Mouse (Mus musculus) gastrocnemius, adult 2 months (tissue): ENCODE results near the gene Thap11. TPM values are rescaled to one million over a fixed set of nuclear protein-coding genes. Genes with fewer than 3 reads are reported as not detected.
A peak's percentile ranks its signal among the peaks of the same experiment; 100 is the strongest.
"Not testable (repeated sequence)": the region's sequence is repeated elsewhere in the genome, so short reads cannot be mapped to it uniquely, and the experiment has no call there.

ENCODE experiments used
- DNase-seq: peaks from one replicate; pipeline ENCODE4 v3.0.0; 2022
- H3K27ac ChIP-seq: fragments of 200-600 bp; 2 replicates; pipeline ENCODE4 v1.8.1; 2022; ENCODE audit warnings: mild to moderate bottlenecking
- H3K4me3 ChIP-seq: fragments of 200-600 bp; 2 replicates; pipeline ENCODE4 v1.8.1; 2022; ENCODE audit warnings: mild to moderate bottlenecking, moderate library complexity
- CTCF ChIP-seq: fragments of 200-600 bp; IDR thresholded peaks from 2 replicates; pipeline ENCODE4 v1.8.1; 2022; ENCODE audit warnings: antibody characterized with exemption, mild to moderate bottlenecking, moderate library complexity
- intact Hi-C: fragments of 180-260 bp; cut with DNase I; formaldehyde crosslinking; loops from one replicate; pipeline ENCODE4 v1.15.1; 2025
- total RNA-seq, 2 experiments: library from RNA; stranded (reverse); gene quantifications; 2 replicates each; pipeline ENCODE4 v1.2.3; 2021

Thap11 gene
- total RNA-seq, 2 experiments from 2014 or later = 21.9 to 25.0 TPM

- H3K27ac ChIP-seq = peak overlapping the region; percentile 96
- TF ChIP-seq CTCF = no peak
- intact Hi-C loops = no loop called here
- no peak for DNase-seq
- H3K4me3 ChIP-seq = peak overlapping the region; percentile 85
These were observed 28.6 kb upstream of the Thap11 start for GRCm38 (mm10) chr8:105826379-105826778.

- H3K4me3 ChIP-seq = peak within 1 kb of the TSS; percentile 85
- peak within 1 kb of the TSS; percentile 96 for H3K27ac ChIP-seq
- TF ChIP-seq CTCF = no peak
- intact Hi-C loops = no loop called here
- peak; percentile 97 for DNase-seq
These were observed 27.8 kb upstream of the Thap11 start, which contains the start of the genes Ranbp10 and Tsnaxip1 for GRCm38 (mm10) chr8:105826861-105827848. Gene Ranbp10, minus strand, starts transcription at chr8:105827350. Gene Tsnaxip1, plus strand, starts transcription at chr8:105827731.

- intact Hi-C loops, DNase-seq, H3K27ac ChIP-seq, H3K4me3 ChIP-seq: not testable (repeated sequence)
These were observed 21.2 kb upstream of the Thap11 start for GRCm38 (mm10) chr8:105833740-105834139.

GRCm38 (mm10) chr8:105835318-105835717 lies 19.6 kb upstream of the Thap11 start:
- TF ChIP-seq CTCF = peak; percentile 82
- H3K4me3 ChIP-seq = no peak overlapping the region
- peak overlapping the region; percentile 50 for H3K27ac ChIP-seq
- peak; percentile 84 for DNase-seq
- intact Hi-C loops = loop anchor here (1.0 to 5.0 kb wide), 2 partner anchors 95 to 187 kb away; no protein-coding TSS in a partner anchor

GRCm38 (mm10) chr8:105836991-105837390 lies 17.9 kb upstream of the Thap11 start:
- intact Hi-C loops = loop anchor here (5.0 kb wide), 1 partner anchor 185 kb away; no protein-coding TSS in a partner anchor
- TF ChIP-seq CTCF = no peak
- DNase-seq = no peak
- Histone ChIP-seq H3K4me3 (no peak overlapping the region), H3K27ac (no peak overlapping the region)

- Histone ChIP-seq H3K4me3 (no peak overlapping the region), H3K27ac (no peak overlapping the region)
- intact Hi-C loops = loop anchor here (5.0 kb wide), 1 partner anchor 183 kb away; no protein-coding TSS in a partner anchor
- no peak for DNase-seq
- no peak for TF ChIP-seq CTCF
These were observed 15.7 kb upstream of the Thap11 start for GRCm38 (mm10) chr8:105839209-105839608.

GRCm38 (mm10) chr8:105846678-105847077 lies 8.3 kb upstream of the Thap11 start:
- TF ChIP-seq CTCF = no peak
- intact Hi-C loops = no loop called here
- no peak overlapping the region for H3K27ac ChIP-seq
- H3K4me3 ChIP-seq = no peak overlapping the region
- DNase-seq = no peak

- intact Hi-C loops = loop anchor here (5.0 kb wide), 2 partner anchors 52 to 82 kb away; partner anchors contain the start of genes Ctrl and Pskh1
- no peak for DNase-seq
- TF ChIP-seq CTCF = no peak
- H3K4me3 ChIP-seq = no peak overlapping the region
- H3K27ac ChIP-seq = no peak overlapping the region
These were observed 4.9 kb upstream of the Thap11 start for GRCm38 (mm10) chr8:105850014-105850413.

GRCm38 (mm10) chr8:105850611-105851010 lies 4.3 kb upstream of the Thap11 start:
- Histone ChIP-seq H3K27ac (no peak overlapping the region), H3K4me3 (no peak overlapping the region)
- DNase-seq = no peak
- intact Hi-C loops = loop anchor here (5.0 kb wide), 2 partner anchors 52 to 82 kb away; partner anchors contain the start of genes Ctrl and Pskh1
- TF ChIP-seq CTCF = no peak

- DNase-seq = peak; percentile 91
- TF ChIP-seq CTCF = no peak
- H3K4me3 ChIP-seq = peak overlapping the region; percentile 97
- H3K27ac ChIP-seq = peak overlapping the region; percentile 79
- intact Hi-C loops = loop anchor here (5.0 kb wide), 2 partner anchors 51 to 81 kb away; partner anchors contain the start of genes Ctrl and Pskh1
These were observed 3.2 kb upstream of the Thap11 start for GRCm38 (mm10) chr8:105851651-105852143.

GRCm38 (mm10) chr8:105852146-105852729 lies 2.7 kb upstream of the Thap11 start:
- no peak for DNase-seq
- Histone ChIP-seq H3K4me3 (peak overlapping the region; percentile 97), H3K27ac (peak overlapping the region; percentile 79)
- intact Hi-C loops = loop anchor here (5.0 kb wide), 2 partner anchors 50 to 80 kb away; partner anchors contain the start of genes Ctrl and Pskh1
- no peak for TF ChIP-seq CTCF

GRCm38 (mm10) chr8:105853178-105853577 lies 1.8 kb upstream of the Thap11 start, which contains the start of gene Cenpt:
Gene Cenpt, minus strand, starts transcription at chr8:105853278.
- TF ChIP-seq CTCF = no peak
- intact Hi-C loops = loop anchor here (5.0 kb wide), 2 partner anchors 49 to 79 kb away; partner anchors contain the start of genes Ctrl and Pskh1
- Histone ChIP-seq H3K4me3 (peak within 1 kb of the TSS; percentile 97), H3K27ac (peak within 1 kb of the TSS; percentile 79)
- DNase-seq = no peak
